Mouse (Mus musculus): ENCODE results near the gene Plin3. TPM values are rescaled to one million over a fixed set of nuclear protein-coding genes. Genes with fewer than 3 reads are reported as not detected.

Gene Plin3
- total and polyA plus RNA-seq, 2 experiments from 2014 or later, result 9.6 to 12.4 TPM

- Histone ChIP-seq H3K4me2 (ENCODE audit: low read depth, low read length, poor library complexity, severe bottlenecking) (no peak overlapping the region), H3K9me3 (ENCODE audit: low read length) (no peaks in the 10 kb centered on the region), H3K9ac (replicated peaks; ENCODE audit: low read length, poor library complexity, severe bottlenecking) (no peak overlapping the region), H3K4me1 (ENCODE audit: insufficient read depth, low read length) (no peaks in the 10 kb centered on the region), H3K27me3 (ENCODE audit: insufficient read depth, low read length) (0 out of 2 replicates have a peak, but pooled peaks cover 4% of the 10 kb centered on the region), H3K27ac (ENCODE audit: low read depth, low read length) (no peak overlapping the region), H3K4me3 (ENCODE audit: low read depth, low read length) (no peak overlapping the region), H3K36me3 (ENCODE audit: insufficient read depth, low read length) (no peaks in the 10 kb centered on the region)
- no peak for DNase-seq (ENCODE audit: low spot score)
- TF ChIP-seq CTCF (IDR thresholded peaks at IDR 0.05), result no peak
- ATAC-seq (ENCODE audit: low FRiP score), result no peak
- WGBS, result 71% methylated on average over 1 of the region's 1 CpGs
These were observed 3.5 kb upstream of the Plin3 start for GRCm38 (mm10) chr17:56296201-56296600.

- Histone ChIP-seq H3K9me3 (ENCODE audit: low read length) (no peaks in the 10 kb centered on the region), H3K36me3 (ENCODE audit: insufficient read depth, low read length) (no peaks in the 10 kb centered on the region), H3K4me1 (ENCODE audit: insufficient read depth, low read length) (no peaks in the 10 kb centered on the region), H3K27me3 (ENCODE audit: insufficient read depth, low read length) (0 out of 2 replicates have a peak, but pooled peaks cover 4% of the 10 kb centered on the region), H3K4me3 (ENCODE audit: low read depth, low read length) (no peak overlapping the region), H3K9ac (replicated peaks; ENCODE audit: low read length, poor library complexity, severe bottlenecking) (no peak overlapping the region), H3K27ac (ENCODE audit: low read depth, low read length) (no peak overlapping the region), H3K4me2 (ENCODE audit: low read depth, low read length, poor library complexity, severe bottlenecking) (no peak overlapping the region)
- WGBS, result 89% methylated on average over 19 of the region's 19 CpGs
- DNase-seq (ENCODE audit: low spot score), result peak; percentile 77
- ATAC-seq (ENCODE audit: low FRiP score), result no peak
- TF ChIP-seq CTCF (IDR thresholded peaks at IDR 0.05), result no peak
These were observed 1.6 kb upstream of the Plin3 start for GRCm38 (mm10) chr17:56294241-56294640.

DNA sequence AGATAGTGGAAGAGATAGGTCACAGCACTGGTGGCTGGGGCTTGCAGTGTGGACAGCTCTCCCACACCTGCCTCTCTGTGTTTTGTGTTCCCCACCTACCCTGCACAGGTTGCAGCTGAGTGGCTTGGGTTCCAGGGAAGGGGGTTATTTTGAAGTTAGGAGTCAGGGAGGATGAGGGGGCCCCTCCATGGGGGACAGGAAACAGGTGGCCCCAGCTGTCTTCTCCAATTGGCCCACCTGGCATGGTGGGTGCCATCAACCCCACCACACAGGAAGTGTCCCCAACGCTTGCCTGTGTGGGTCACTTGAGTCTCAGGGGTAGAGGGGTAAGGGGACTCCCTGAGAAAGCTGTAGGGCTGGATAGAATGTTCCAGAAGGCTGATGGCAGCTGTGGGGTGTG lies 618 bp upstream of the Plin3 start:
- TF ChIP-seq CTCF (IDR thresholded peaks at IDR 0.05), result no peak
- no peak overlapping the region for H3K27ac ChIP-seq (ENCODE audit: low read depth, low read length)
- DNase-seq (ENCODE audit: low spot score) (no peak), ATAC-seq (ENCODE audit: low FRiP score) (no peak)
- H3K27me3 ChIP-seq (ENCODE audit: insufficient read depth, low read length), result 0 out of 2 replicates have a peak, but pooled peaks cover 4% of the 10 kb centered on the region
- H3K4me3 ChIP-seq (ENCODE audit: low read depth, low read length), result no peak overlapping the region
- H3K4me1 ChIP-seq (ENCODE audit: insufficient read depth, low read length), result no peaks in the 10 kb centered on the region
- no peak overlapping the region for H3K4me2 ChIP-seq (ENCODE audit: low read depth, low read length, poor library complexity, severe bottlenecking)
- H3K9me3 ChIP-seq (ENCODE audit: low read length), result no peaks in the 10 kb centered on the region
- no peak overlapping the region for H3K9ac ChIP-seq (replicated peaks; ENCODE audit: low read length, poor library complexity, severe bottlenecking)
- no peaks in the 10 kb centered on the region for H3K36me3 ChIP-seq (ENCODE audit: insufficient read depth, low read length)
- 80% methylated on average over 1 of the region's 1 CpGs for WGBS

DNA sequence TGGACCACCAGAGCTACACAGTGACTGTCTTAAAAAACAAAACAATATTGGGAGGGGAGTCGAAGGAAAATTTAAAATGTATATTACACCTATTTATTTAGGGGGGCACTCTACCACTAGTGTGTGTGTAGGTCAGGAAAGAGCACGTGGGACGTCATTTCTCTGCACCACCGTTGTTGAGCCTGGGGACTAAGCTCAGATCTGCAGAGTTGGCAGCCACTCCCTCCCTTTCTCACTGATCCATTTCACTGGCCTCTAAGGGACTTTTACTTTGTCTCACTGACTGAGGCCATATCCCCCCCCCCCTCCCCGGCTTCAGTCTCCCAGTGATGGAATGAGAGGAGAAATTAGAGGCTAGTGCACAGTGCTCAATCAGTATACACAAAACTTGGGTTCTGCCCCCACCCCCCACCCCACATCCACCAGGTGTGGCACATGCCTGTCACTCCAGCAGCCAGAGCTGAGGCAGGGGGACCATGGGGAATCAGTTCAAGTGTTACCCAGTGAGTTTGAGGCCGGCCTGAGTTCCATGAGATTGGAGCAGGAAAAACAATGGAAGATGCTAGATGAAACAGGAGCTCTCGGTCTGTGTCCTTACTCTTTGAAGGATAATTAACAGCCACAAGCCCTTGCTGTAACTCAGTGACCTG lies 722 bp downstream of the Plin3 start:
- DNase-seq (ENCODE audit: low spot score) (no peak), ATAC-seq (ENCODE audit: low FRiP score) (no peak)
- H3K9me3 ChIP-seq (ENCODE audit: low read length), result no peaks in the 10 kb centered on the region
- no peak overlapping the region for H3K4me2 ChIP-seq (ENCODE audit: low read depth, low read length, poor library complexity, severe bottlenecking)
- no peak overlapping the region for H3K4me3 ChIP-seq (ENCODE audit: low read depth, low read length)
- H3K27me3 ChIP-seq (ENCODE audit: insufficient read depth, low read length), result 0 out of 2 replicates have a peak, but pooled peaks cover 4% of the 10 kb centered on the region
- WGBS, result 56% methylated on average over 7 of the region's 7 CpGs
- TF ChIP-seq CTCF (IDR thresholded peaks at IDR 0.05), result no peak
- H3K4me1 ChIP-seq (ENCODE audit: insufficient read depth, low read length), result no peaks in the 10 kb centered on the region
- no peak overlapping the region for H3K9ac ChIP-seq (replicated peaks; ENCODE audit: low read length, poor library complexity, severe bottlenecking)
- H3K27ac ChIP-seq (ENCODE audit: low read depth, low read length), result no peak overlapping the region
- no peaks in the 10 kb centered on the region for H3K36me3 ChIP-seq (ENCODE audit: insufficient read depth, low read length)

DNA sequence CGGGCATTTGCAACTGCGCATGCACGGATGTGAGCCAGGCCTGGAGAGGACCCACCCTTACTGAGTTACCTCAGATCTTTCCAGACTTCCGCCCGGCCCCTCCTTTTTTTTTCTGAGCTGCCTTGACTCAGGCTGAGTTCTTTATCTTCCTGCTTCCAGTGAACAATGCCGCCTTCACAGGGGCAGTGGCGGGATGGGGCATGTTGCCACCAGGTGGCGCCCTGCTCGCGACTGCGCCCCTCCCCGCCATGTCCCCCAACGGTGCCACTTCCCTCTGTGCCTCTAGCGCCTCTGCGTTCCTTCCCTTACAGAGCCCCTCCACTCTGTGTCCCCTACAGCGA lies 1.5 kb downstream of the Plin3 start:
- Histone ChIP-seq H3K9me3 (ENCODE audit: low read length) (no peaks in the 10 kb centered on the region), H3K4me1 (ENCODE audit: insufficient read depth, low read length) (no peaks in the 10 kb centered on the region), H3K4me3 (ENCODE audit: low read depth, low read length) (peak overlapping the region; percentile 18; the same call in 1 of the 2 replicates), H3K9ac (replicated peaks; ENCODE audit: low read length, poor library complexity, severe bottlenecking) (peak overlapping the region; percentile 39; the same call in 1 of the 2 replicates), H3K27ac (ENCODE audit: low read depth, low read length) (peak overlapping the region; percentile 32; the same call in 1 of the 2 replicates), H3K36me3 (ENCODE audit: insufficient read depth, low read length) (no peaks in the 10 kb centered on the region), H3K4me2 (ENCODE audit: low read depth, low read length, poor library complexity, severe bottlenecking) (peak overlapping the region; percentile 46), H3K27me3 (ENCODE audit: insufficient read depth, low read length) (0 out of 2 replicates have a peak, but pooled peaks cover 4% of the 10 kb centered on the region)
- peak; percentile 79 for TF ChIP-seq CTCF (IDR thresholded peaks at IDR 0.05)
- WGBS, result 1% methylated on average over 16 of the region's 16 CpGs
- ATAC-seq (ENCODE audit: low FRiP score) (peak; percentile 84), DNase-seq (ENCODE audit: low spot score) (peak; percentile 81)

DNA sequence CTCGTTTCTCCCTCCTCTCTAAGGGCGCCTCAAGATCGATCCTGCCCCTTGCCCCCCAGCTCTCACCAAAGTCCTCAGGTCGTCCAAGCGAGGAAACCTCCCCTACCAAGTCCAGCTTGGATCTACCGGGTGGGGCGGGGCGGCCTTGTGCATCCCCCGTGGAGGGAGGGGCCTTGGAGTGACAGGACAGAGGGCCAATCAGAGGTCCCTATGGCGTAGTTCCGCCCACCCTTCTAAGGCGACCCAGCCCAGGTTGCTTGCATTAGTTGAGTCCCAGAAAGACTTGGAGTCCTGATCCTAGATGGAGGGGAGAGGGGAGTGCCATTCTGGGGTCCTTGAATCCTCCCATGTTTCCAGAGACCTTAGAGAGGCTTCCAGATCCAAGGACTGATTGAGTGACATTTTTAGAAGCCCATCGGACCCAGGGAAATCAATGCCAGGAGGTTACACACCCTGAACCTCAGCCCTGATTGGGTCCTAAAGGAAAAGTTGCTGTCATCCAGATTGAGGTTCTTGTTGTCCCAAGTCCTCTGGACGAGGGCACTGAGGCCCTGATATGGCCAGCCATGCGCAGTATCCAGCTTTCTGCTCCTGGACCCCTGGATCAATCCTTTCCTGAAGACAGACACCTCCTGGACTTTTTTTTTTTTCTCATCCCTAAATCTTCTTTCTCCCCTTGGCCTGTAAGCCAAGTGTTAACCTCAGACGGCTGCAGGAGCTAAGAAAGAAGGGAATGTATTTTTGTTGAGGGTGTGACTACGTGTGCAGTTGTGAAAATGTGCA lies 2.1 kb downstream of the Plin3 start:
- Histone ChIP-seq H3K9ac (replicated peaks; ENCODE audit: low read length, poor library complexity, severe bottlenecking) (0 out of 2 replicates have a peak overlapping the region, but pooled peaks have one; percentile 44), H3K4me2 (ENCODE audit: low read depth, low read length, poor library complexity, severe bottlenecking) (peak overlapping the region; percentile 38), H3K27ac (ENCODE audit: low read depth, low read length) (peak overlapping the region; percentile 55), H3K27me3 (ENCODE audit: insufficient read depth, low read length) (0 out of 2 replicates have a peak, but pooled peaks cover 4% of the 10 kb centered on the region), H3K9me3 (ENCODE audit: low read length) (no peaks in the 10 kb centered on the region), H3K4me1 (ENCODE audit: insufficient read depth, low read length) (no peaks in the 10 kb centered on the region), H3K36me3 (ENCODE audit: insufficient read depth, low read length) (no peaks in the 10 kb centered on the region), H3K4me3 (ENCODE audit: low read depth, low read length) (peak overlapping the region; percentile 20; the same call in 1 of the 2 replicates)
- 8% methylated on average over 17 of the region's 17 CpGs for WGBS
- TF ChIP-seq CTCF (IDR thresholded peaks at IDR 0.05), result no peak
- ATAC-seq (ENCODE audit: low FRiP score) (peak; percentile 55; the same call in 1 of the 2 replicates), DNase-seq (ENCODE audit: low spot score) (peak; percentile 62)
